Mouse (Mus musculus): Measurements from ENCODE around the gene Sumf1. TPM values are rescaled to one million over a fixed set of nuclear protein-coding genes. Genes with fewer than 3 reads are reported as not detected.

The Sumf1 gene
- polyA plus RNA-seq, 1 experiment from 2014 or later = 22.7 TPM

DNA sequence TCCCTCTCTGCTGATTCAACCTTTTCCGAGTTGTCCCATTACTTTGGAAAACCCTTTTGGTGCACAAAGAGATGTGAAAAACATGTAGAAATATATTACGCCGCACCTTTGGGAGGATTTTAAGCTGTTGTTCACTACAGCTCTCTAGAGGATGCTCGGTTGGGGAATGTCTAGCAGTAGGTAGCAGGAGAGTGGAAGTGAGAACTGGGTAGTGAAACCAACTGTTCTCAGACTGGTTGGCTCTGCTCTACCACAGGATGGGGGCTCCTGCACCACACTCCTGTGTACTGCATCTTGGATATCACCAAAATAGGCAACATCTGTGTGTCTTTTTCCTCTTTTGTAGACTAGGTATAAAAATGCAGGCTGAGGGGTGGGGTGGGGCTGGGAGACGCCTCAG, 37.5 kb upstream of the Sumf1 start:
- no peak overlapping the region for H3K9ac ChIP-seq
- H3K4me2 ChIP-seq (replicated peaks) = no peak overlapping the region
- no peaks in the 10 kb centered on the region for H3K27me3 ChIP-seq
- no peak for ATAC-seq (ENCODE audit: insufficient number of reproducible peaks, insufficient read depth, low FRiP score, low TSS enrichment)
- H3K4me1 ChIP-seq = peaks cover 6% of the 10 kb centered on the region; the same call in 1 of the 2 replicates
- no peaks in the 10 kb centered on the region for H3K9me3 ChIP-seq
- no peak overlapping the region for H3K27ac ChIP-seq
- no peak overlapping the region for H3K4me3 ChIP-seq
- WGBS = 92% methylated on average over 5 of the region's 5 CpGs
- H3K36me3 ChIP-seq = no peaks in the 10 kb centered on the region

DNA sequence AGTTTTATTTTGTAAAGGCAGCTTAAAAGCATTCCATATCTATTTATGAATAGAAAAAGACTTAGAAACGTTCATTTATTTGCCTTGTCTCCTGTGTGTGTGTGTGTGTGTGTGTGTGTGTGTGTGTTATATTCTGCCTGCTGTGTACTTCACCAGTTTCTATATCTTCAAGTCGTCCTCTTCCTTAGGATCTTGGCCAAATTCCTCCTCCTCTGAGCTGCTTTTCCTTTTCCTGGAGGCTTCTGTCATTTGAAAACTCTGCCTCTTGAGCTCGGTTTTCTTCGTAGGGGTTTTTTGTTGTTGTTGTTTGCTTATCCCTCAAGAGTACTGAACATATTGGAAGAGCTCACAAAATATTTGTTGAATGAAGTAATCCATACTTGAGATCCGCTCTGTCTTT, 37.1 kb upstream of the Sumf1 start:
- 66% methylated on average over 5 of the region's 5 CpGs for WGBS
- Histone ChIP-seq H3K9me3 (no peaks in the 10 kb centered on the region), H3K27me3 (no peaks in the 10 kb centered on the region), H3K27ac (no peak overlapping the region), H3K4me1 (peaks cover 6% of the 10 kb centered on the region; the same call in 1 of the 2 replicates), H3K4me2 (replicated peaks) (no peak overlapping the region), H3K36me3 (no peaks in the 10 kb centered on the region), H3K9ac (no peak overlapping the region), H3K4me3 (no peak overlapping the region)
- no peak for ATAC-seq (ENCODE audit: insufficient number of reproducible peaks, insufficient read depth, low FRiP score, low TSS enrichment)

DNA sequence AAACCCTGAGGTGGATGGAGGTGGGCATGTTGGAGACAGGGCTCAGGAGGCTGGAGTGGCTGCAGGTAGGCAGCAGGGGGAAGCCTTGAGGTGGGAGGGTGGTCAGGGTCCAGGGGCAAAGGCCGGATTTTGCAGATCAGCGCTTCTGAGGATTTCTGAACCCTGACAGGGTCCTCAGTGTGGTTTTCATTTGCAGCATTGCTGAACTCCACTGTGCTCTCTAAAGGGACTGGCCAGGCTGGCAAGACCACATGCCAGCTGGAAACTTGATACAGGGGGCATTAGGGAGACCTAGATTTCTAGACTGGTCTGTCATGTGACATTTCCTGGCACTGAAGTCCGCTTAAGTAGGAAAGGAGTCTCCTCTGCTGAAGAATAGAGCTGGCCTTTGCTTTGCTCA, 32.6 kb upstream of the Sumf1 start:
- ATAC-seq (ENCODE audit: insufficient number of reproducible peaks, insufficient read depth, low FRiP score, low TSS enrichment) = no peak
- Histone ChIP-seq H3K4me2 (replicated peaks) (no peak overlapping the region), H3K4me1 (peaks cover 13% of the 10 kb centered on the region), H3K27me3 (no peaks in the 10 kb centered on the region), H3K9ac (no peak overlapping the region), H3K9me3 (no peaks in the 10 kb centered on the region), H3K4me3 (no peak overlapping the region), H3K36me3 (no peaks in the 10 kb centered on the region), H3K27ac (no peak overlapping the region)
- 63% methylated on average over 3 of the region's 3 CpGs for WGBS

DNA sequence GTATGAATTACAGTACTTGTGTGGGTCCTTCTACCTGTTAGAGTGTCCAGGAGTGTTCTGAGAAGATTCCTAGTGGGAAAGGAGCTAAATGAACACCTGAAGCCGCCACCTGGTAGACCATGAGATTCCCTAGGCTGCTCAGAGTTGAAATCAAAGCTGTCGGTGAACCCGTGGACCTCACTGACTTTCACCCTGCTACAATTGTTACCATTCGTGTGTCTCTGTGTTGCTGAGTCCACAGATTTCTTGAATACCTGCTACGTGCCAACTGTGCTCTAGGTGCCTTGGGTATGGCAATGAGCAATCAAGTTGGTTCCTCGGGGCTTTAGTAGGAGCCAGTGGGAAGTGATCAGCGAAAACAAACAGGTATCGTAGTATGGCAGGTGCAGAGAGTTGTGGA, 31.4 kb upstream of the Sumf1 start:
- no peak for ATAC-seq (ENCODE audit: insufficient number of reproducible peaks, insufficient read depth, low FRiP score, low TSS enrichment)
- Histone ChIP-seq H3K4me1 (peaks cover 14% of the 10 kb centered on the region), H3K9me3 (no peaks in the 10 kb centered on the region), H3K4me3 (no peak overlapping the region), H3K4me2 (replicated peaks) (no peak overlapping the region), H3K36me3 (no peaks in the 10 kb centered on the region), H3K9ac (no peak overlapping the region), H3K27ac (no peak overlapping the region), H3K27me3 (no peaks in the 10 kb centered on the region)
- WGBS = 88% methylated on average over 8 of the region's 8 CpGs

DNA sequence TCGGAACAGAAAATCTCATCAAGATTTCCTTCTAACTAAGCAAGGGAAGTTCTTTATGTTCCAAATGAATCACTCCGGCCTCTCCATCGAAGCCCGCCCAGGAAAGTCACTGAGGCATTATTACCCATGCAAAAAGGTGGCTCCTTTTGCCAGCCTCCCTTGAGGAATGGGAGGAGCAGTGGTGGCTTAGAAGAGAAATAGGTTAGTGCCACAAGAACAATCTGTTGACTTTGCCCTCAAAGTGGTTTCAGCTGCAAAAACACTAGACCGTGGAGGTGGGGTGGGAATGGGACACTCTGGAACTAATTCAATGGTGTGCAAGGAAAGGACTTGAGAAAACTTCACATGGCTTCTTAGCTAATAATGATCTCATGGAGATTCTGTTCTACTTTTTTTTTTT, 30.7 kb upstream of the Sumf1 start:
- Histone ChIP-seq H3K36me3 (no peaks in the 10 kb centered on the region), H3K4me2 (replicated peaks) (no peak overlapping the region), H3K9me3 (no peaks in the 10 kb centered on the region), H3K4me3 (no peak overlapping the region), H3K27ac (no peak overlapping the region), H3K4me1 (peaks cover 22% of the 10 kb centered on the region), H3K9ac (no peak overlapping the region), H3K27me3 (no peaks in the 10 kb centered on the region)
- no peak for ATAC-seq (ENCODE audit: insufficient number of reproducible peaks, insufficient read depth, low FRiP score, low TSS enrichment)
- 60% methylated on average over 5 of the region's 5 CpGs for WGBS

DNA sequence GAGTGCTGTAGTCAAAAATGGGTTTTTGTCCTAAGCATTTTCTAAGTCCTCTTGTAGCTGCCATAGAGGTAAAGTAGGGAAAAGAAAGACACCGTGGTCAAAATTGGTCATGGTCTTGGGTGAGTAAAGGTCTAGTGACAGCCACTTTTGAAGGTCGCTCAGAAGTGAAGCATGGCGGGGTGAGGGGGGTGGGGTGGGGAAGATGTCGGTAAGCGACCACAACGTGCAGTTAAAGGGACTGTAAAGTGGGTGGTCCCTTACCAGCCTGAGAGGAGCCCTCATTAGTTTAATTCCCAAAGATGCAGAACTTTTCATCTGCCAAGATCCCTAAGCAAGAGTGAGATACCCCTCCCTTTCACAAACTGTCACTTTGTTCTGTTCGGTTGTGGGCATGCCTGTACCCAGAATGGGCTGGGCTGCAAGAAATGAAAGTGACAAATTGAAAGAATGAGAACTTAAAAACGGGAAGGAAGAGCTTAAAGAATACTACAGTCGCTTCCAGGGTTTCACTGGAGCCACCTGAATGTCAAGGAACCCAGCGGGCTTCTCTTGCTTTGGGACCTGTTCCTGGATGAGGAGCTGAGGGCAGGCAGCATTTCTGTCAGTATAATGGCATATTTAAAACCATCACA, 29.0 kb upstream of the Sumf1 start:
- Histone ChIP-seq H3K4me2 (replicated peaks) (peak overlapping the region; percentile 76), H3K27me3 (no peaks in the 10 kb centered on the region), H3K36me3 (no peaks in the 10 kb centered on the region), H3K4me3 (peak overlapping the region; percentile 59), H3K27ac (no peak overlapping the region), H3K9me3 (no peaks in the 10 kb centered on the region), H3K9ac (peak overlapping the region; percentile 52; the same call in 1 of the 2 replicates), H3K4me1 (peaks cover 26% of the 10 kb centered on the region)
- WGBS = 13% methylated on average over 10 of the region's 10 CpGs
- no peak for ATAC-seq (ENCODE audit: insufficient number of reproducible peaks, insufficient read depth, low FRiP score, low TSS enrichment)

DNA sequence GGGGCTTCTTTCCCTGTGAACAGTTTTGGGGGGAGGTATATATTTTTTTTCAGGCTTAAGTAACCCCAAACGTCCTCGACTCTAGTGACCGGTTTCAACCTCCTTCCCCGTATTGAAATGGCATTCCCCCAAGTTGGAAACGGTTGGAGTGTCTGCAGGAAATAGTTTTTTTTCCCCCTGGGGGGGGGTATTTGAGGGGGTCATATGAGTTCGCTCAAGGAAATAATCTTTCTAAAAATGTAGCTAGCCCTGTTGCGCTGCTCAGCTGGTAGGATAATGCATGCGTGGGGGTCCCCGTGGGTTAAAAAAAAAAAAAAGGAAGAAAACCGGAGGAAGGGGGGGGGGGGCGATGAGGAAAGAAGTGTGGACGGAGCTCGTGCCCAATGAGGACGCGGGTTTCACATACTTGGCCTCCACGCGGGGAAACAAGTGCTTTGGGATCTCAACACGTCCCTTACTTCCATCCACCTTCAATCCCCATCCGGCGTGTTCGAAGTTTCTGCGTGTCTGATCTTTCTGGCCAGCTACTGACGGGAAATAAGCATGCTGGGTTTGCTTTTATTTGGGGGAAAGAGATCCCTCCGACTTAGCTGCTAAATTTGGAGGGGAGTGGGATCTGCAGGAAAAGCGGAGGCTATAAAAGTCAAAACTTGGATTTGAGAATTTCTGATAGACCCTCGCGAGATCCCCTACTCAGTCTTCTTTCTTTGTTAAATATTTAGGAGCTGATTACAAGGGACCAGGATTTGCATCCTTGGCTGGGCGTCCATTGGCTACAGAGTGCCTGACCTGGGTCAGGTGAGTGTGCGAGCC, 28.3 kb upstream of the Sumf1 start:
- Histone ChIP-seq H3K36me3 (no peaks in the 10 kb centered on the region), H3K27ac (0 out of 2 replicates have a peak overlapping the region, but pooled peaks have one; percentile 42), H3K9me3 (no peaks in the 10 kb centered on the region), H3K9ac (peak overlapping the region; percentile 59), H3K4me1 (peaks cover 26% of the 10 kb centered on the region), H3K4me3 (peak overlapping the region; percentile 59), H3K4me2 (replicated peaks) (peak overlapping the region; percentile 76), H3K27me3 (no peaks in the 10 kb centered on the region)
- under 1% methylated on average over 24 of the region's 29 CpGs for WGBS
- no peak for ATAC-seq (ENCODE audit: insufficient number of reproducible peaks, insufficient read depth, low FRiP score, low TSS enrichment)

DNA sequence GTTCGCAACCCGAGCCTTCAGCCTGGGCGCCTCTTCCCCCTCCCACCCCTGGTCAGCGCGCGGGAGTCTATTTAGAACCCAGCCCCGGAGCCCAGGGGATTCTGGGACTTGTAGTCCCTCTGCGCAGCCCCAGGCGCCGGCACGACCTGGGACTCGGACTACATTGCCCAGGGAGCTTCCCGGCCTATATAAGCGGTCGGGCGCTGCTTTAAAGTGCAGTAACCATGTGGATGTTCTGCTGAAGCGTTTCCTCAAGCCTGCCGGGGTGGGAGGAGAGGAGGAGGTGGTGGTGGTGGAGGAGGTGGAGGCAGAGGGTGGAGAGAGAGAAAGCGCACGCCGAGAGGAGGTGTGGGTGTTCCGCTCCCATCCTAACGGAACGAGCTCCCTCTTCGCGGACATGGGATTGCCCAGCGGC, 27.5 kb upstream of the Sumf1 start, which contains the start of gene Itpr1:
Gene Itpr1 (plus strand): TSS at position 216 of the 415 bp plus-strand sequence.
- Histone ChIP-seq H3K27me3 (no peaks in the 10 kb centered on the region), H3K9me3 (no peaks in the 10 kb centered on the region), H3K4me3 (peak within 1 kb of the TSS; percentile 59), H3K4me1 (peaks cover 26% of the 10 kb centered on the region), H3K27ac (peak within 1 kb of the TSS; percentile 75), H3K4me2 (replicated peaks) (peak within 1 kb of the TSS; percentile 76), H3K36me3 (no peaks in the 10 kb centered on the region), H3K9ac (peak within 1 kb of the TSS; percentile 59)
- under 1% methylated on average over 27 of the region's 27 CpGs for WGBS
- ATAC-seq (ENCODE audit: insufficient number of reproducible peaks, insufficient read depth, low FRiP score, low TSS enrichment) = peak; percentile 100

DNA sequence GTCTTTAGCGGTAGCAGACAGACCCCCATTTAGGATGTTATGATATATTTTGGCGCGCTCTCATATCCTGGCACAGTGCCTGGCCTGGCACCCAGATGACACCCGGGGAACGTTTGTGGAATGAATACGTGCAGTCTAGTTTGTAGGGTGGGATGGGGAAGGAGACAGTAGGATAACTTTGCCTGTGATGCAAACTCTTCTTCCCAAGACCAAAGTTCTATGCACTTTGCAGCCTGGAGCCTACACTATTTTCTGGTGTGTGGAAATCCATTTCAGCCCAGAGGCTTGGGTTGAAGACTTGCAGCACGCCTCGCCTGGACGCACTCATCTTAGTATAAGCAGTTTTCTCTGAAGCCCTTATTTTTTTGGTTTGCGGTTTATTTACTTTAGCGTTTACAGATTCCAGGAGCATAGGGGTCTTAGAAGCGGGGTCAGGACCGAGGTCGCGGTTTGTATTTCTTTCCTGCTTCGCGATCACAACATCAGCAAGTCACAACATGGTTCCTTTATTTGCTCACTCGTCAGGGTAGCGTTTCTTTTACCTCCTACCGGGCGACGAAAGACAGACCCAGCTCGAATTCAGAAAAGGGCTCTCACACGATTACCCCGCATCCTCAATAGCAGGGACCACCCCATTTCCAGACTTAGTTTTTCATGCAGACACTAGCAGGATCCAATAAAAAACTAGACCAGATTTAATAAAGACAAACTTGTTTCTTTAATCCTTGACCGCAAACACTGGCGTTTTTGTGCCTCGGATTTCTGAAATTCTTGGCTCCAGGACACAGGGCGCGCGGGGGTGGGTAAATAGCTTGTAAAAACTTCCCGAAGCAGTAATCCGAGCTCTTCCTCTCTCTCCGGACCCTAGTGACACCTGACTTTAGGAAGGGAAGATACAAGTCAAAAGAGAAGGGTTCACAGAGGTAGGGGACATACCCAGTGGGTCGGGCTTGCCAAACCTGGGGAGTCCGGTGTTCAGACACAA, 26.8 kb upstream of the Sumf1 start:
- peak overlapping the region; percentile 76 for H3K4me2 ChIP-seq (replicated peaks)
- H3K9me3 ChIP-seq = no peaks in the 10 kb centered on the region
- peak overlapping the region; percentile 59 for H3K4me3 ChIP-seq
- no peaks in the 10 kb centered on the region for H3K27me3 ChIP-seq
- H3K9ac ChIP-seq = peak overlapping the region; percentile 38; the same call in 1 of the 2 replicates
- WGBS = 5% methylated on average over 36 of the region's 36 CpGs
- H3K27ac ChIP-seq = peak overlapping the region; percentile 75
- peak; percentile 16; the same call in 1 of the 2 replicates for ATAC-seq (ENCODE audit: insufficient number of reproducible peaks, insufficient read depth, low FRiP score, low TSS enrichment)
- H3K4me1 ChIP-seq = peaks cover 26% of the 10 kb centered on the region
- no peaks in the 10 kb centered on the region for H3K36me3 ChIP-seq

DNA sequence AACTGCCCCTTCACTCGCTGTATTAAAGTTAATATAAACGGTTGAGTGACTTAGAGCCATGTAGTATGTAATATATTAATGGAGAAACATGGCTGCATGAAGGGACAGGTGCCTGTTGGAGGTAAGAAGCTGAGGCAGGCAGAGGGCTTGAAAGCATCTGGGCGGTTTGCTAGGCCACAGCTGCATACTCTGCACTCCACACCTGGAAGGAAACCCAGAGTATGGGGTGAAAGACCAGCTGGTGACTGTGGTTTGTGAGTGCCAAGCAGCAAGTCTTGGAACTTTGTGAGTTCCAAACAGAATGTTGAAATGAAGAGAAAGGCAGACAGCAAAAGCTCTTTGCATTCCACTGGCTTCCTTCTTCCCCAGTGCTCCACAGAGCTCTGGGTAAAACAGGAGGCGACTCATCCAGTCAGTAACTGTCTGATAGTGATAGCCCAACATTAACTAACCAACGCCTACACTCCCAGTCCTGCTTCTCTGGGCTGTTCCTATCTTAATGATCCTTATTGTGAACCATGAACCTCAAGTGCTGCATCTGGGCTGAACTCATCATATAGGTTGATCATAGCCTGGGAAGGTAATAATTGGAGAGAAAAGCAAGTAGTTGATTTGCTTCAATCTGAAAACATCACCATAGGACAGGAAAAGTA, 21.7 kb upstream of the Sumf1 start:
- 83% methylated on average over 5 of the region's 5 CpGs for WGBS
- no peak overlapping the region for H3K4me3 ChIP-seq
- no peak for ATAC-seq (ENCODE audit: insufficient number of reproducible peaks, insufficient read depth, low FRiP score, low TSS enrichment)
- no peaks in the 10 kb centered on the region for H3K27me3 ChIP-seq
- H3K36me3 ChIP-seq = no peaks in the 10 kb centered on the region
- no peak overlapping the region for H3K9ac ChIP-seq
- no peaks in the 10 kb centered on the region for H3K9me3 ChIP-seq
- H3K4me1 ChIP-seq = peaks cover 13% of the 10 kb centered on the region
- H3K4me2 ChIP-seq (replicated peaks) = no peak overlapping the region
- H3K27ac ChIP-seq = no peak overlapping the region

DNA sequence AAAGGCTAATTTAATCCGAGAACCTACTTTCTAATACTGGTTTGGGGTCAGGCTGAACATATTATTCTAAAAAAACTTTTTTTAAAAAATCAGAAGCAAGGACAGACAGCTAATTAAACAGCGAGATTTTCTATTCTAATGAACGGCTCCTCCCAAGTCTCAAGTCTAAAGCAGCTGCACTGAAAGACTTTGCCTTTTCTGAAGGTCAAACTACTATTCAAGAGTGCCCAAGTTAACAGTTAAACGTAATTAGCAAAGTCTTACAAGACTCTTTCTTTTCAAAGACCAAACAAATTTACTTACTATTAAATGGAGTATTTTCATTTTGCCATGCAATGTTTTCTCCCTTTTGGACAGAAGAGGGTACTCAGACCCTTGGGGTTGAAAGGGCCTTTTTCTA, 20.8 kb upstream of the Sumf1 start:
- Histone ChIP-seq H3K27me3 (no peaks in the 10 kb centered on the region), H3K27ac (no peak overlapping the region), H3K4me3 (no peak overlapping the region), H3K9me3 (no peaks in the 10 kb centered on the region), H3K36me3 (no peaks in the 10 kb centered on the region), H3K9ac (no peak overlapping the region), H3K4me1 (peaks cover 4% of the 10 kb centered on the region), H3K4me2 (replicated peaks) (no peak overlapping the region)
- 75% methylated on average over 4 of the region's 4 CpGs for WGBS
- ATAC-seq (ENCODE audit: insufficient number of reproducible peaks, insufficient read depth, low FRiP score, low TSS enrichment) = no peak
